Mouse (Mus musculus) hindbrain, embryonic 11.5 days (tissue): Measurements from ENCODE around the gene Gpld1. TPM values are rescaled to one million over a fixed set of nuclear protein-coding genes. Genes with fewer than 3 reads are reported as not detected.
A peak's percentile ranks its signal among the peaks of the same experiment; 100 is the strongest.

Source experiments
- ATAC-seq: fragments of 200-750 bp; cut with Nextera tagmentation; 2 replicates; pipeline ENCODE4 v1.8.0; 2017; ENCODE audit warnings: mild to moderate bottlenecking, moderate TSS enrichment, moderate library complexity; ENCODE audit not compliant: low FRiP score
- DNase-seq: peaks from one replicate; pipeline ENCODE4 v3.0.0-alpha.2; 2015; ENCODE audit warnings: low spot score
- H3K27ac ChIP-seq: fragments of 300-500 bp; sonication (generic); 2 replicates; pipeline ENCODE4 v1.5.1; 2014; ENCODE audit warnings: mild to moderate bottlenecking, low read depth, low read length
- H3K27me3 ChIP-seq: fragments of 300-500 bp; sonication (generic); 2 replicates; pipeline ENCODE4 v1.6.1; 2014; ENCODE audit warnings: mild to moderate bottlenecking, low read length, moderate library complexity, mixed read lengths; ENCODE audit not compliant: control insufficient read depth, insufficient read depth
- H3K36me3 ChIP-seq: fragments of 300-500 bp; sonication (generic); 2 replicates; pipeline ENCODE4 v1.6.1; 2014; ENCODE audit warnings: mild to moderate bottlenecking, low read length, moderate library complexity, mixed read lengths; ENCODE audit not compliant: control insufficient read depth, insufficient read depth
- H3K4me1 ChIP-seq: fragments of 300-500 bp; sonication (generic); replicated peaks from 2 replicates; pipeline ENCODE4 v1.6.1; 2014; ENCODE audit warnings: low read length, mixed read lengths; ENCODE audit not compliant: control insufficient read depth, insufficient read depth
- H3K4me2 ChIP-seq: fragments of 300-500 bp; sonication (generic); replicated peaks from 2 replicates; pipeline ENCODE4 v1.6.1; 2014; ENCODE audit warnings: mild to moderate bottlenecking, low read depth, low read length
- H3K4me3 ChIP-seq: fragments of 300-500 bp; sonication (generic); 2 replicates; pipeline ENCODE4 v1.5.1; 2014; ENCODE audit warnings: low read depth, low read length
- H3K9ac ChIP-seq: fragments of 300-500 bp; sonication (generic); 2 replicates; pipeline ENCODE4 v1.6.1; 2014; ENCODE audit warnings: low read depth, low read length
- H3K9me3 ChIP-seq: fragments of 300-500 bp; sonication (generic); 2 replicates; pipeline ENCODE4 v1.6.1; 2016; ENCODE audit warnings: low read length; ENCODE audit not compliant: control insufficient read depth
- WGBS: fragments of 180-500 bp; shearing (Covaris S2); extraction: QIAGEN DNeasy Blood & Tissue Kit; methylation state at CpG from one replicate; pipeline ENCODE4 v1.1.7; 2014; 5-methylcytosine and 5-hydroxymethylcytosine counted together
- polyA plus RNA-seq: library from polyadenylated mRNA; unstranded; fragments of >200 nt; fragmentation: Nextera tagmentation; extraction: Ambion mirVana; gene quantifications from 2 replicates; pipeline ENCODE4 v1.2.1, GENCODE M21; 2014

Gpld1 gene
- polyA plus RNA-seq, 1 experiment from 2014 or later = 0.25 TPM

DNA sequence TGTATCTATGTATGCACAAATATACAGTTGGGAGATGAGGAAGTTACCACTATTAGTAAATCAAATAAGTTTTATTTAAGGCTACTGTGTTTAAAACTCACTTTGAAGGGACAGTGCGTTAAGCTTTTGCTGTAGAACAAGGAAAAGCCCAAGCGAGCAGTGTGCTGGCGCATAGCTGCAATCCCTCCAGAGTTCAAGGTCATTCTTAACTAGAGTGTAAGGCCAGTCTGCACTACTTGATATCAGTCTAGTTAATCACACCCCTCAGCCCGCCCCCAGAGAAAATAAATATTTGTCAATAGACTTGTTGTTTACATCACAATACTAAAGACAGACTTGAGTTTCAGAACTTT lies 77.6 kb downstream of the Gpld1 start:
- Histone ChIP-seq H3K4me1 (no peaks in the 10 kb centered on the region), H3K36me3 (no peaks in the 10 kb centered on the region), H3K4me2 (peak overlapping the region; percentile 82), H3K27ac (peak overlapping the region; percentile 79; the same call in 1 of the 2 replicates), H3K27me3 (no peaks in the 10 kb centered on the region), H3K9me3 (no peaks in the 10 kb centered on the region), H3K9ac (peak overlapping the region; percentile 91), H3K4me3 (peak overlapping the region; percentile 93)
- DNase-seq (no peak), ATAC-seq (peak; percentile 51)
- WGBS = 60% methylated on average over 4 of the region's 4 CpGs

- Histone ChIP-seq H3K9ac (no peak overlapping the region), H3K9me3 (no peaks in the 10 kb centered on the region), H3K4me1 (no peaks in the 10 kb centered on the region), H3K27ac (no peak overlapping the region), H3K27me3 (no peaks in the 10 kb centered on the region), H3K36me3 (no peaks in the 10 kb centered on the region), H3K4me3 (no peak overlapping the region), H3K4me2 (no peak overlapping the region)
- ATAC-seq = no peak
- no peak for DNase-seq
- 75% methylated on average over 4 of the region's 4 CpGs for WGBS
Observed at GRCm38 (mm10) chr13:25022386-25022785, 79.4 kb downstream of the Gpld1 start.

DNA sequence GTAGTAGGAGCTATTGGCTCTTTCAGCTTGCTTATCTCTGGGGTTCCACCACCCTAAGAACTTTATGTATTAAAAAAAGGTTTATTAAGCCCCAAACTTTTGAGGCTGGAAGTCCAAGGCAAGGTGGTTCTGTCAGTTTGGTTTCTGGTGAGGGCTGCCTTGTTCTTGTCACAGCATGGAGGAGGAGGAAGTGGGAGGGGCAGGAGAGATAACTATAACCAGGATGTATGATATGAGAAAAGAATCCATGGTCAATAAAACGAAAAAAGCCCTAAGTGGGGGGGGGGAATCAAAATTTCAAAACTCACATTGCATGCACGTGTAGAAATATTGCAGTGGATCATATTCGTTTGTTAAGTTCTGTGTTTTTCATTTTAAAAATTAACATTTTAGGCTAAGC lies 80.2 kb downstream of the Gpld1 start:
- ATAC-seq = no peak
- H3K9ac ChIP-seq = no peak overlapping the region
- H3K4me2 ChIP-seq = no peak overlapping the region
- 78% methylated on average over 3 of the region's 3 CpGs for WGBS
- no peak for DNase-seq
- H3K27me3 ChIP-seq = no peaks in the 10 kb centered on the region
- no peaks in the 10 kb centered on the region for H3K4me1 ChIP-seq
- no peak overlapping the region for H3K27ac ChIP-seq
- H3K4me3 ChIP-seq = no peak overlapping the region
- no peaks in the 10 kb centered on the region for H3K9me3 ChIP-seq
- no peaks in the 10 kb centered on the region for H3K36me3 ChIP-seq

GRCm38 (mm10) chr13:25024655-25025054 lies 81.7 kb downstream of the Gpld1 start:
- Histone ChIP-seq H3K27ac (no peak overlapping the region), H3K27me3 (no peaks in the 10 kb centered on the region), H3K4me2 (no peak overlapping the region), H3K4me1 (no peaks in the 10 kb centered on the region), H3K9ac (no peak overlapping the region), H3K4me3 (no peak overlapping the region), H3K9me3 (no peaks in the 10 kb centered on the region), H3K36me3 (no peaks in the 10 kb centered on the region)
- ATAC-seq (no peak), DNase-seq (peak; percentile 60)
- 35% methylated on average over 2 of the region's 2 CpGs for WGBS

GRCm38 (mm10) chr13:25026409-25027113 lies 83.6 kb downstream of the Gpld1 start:
- no peaks in the 10 kb centered on the region for H3K9me3 ChIP-seq
- no peaks in the 10 kb centered on the region for H3K36me3 ChIP-seq
- ATAC-seq (no peak), DNase-seq (no peak)
- H3K4me1 ChIP-seq = no peaks in the 10 kb centered on the region
- H3K9ac ChIP-seq = no peak overlapping the region
- no peak overlapping the region for H3K27ac ChIP-seq
- no peak overlapping the region for H3K4me3 ChIP-seq
- H3K4me2 ChIP-seq = no peak overlapping the region
- 72% methylated on average over 6 of the region's 6 CpGs for WGBS
- H3K27me3 ChIP-seq = no peaks in the 10 kb centered on the region

GRCm38 (mm10) chr13:25027114-25027425 lies 84.1 kb downstream of the Gpld1 start:
- H3K9me3 ChIP-seq = no peaks in the 10 kb centered on the region
- no peak overlapping the region for H3K27ac ChIP-seq
- no peaks in the 10 kb centered on the region for H3K27me3 ChIP-seq
- 76% methylated on average over 3 of the region's 3 CpGs for WGBS
- no peaks in the 10 kb centered on the region for H3K36me3 ChIP-seq
- H3K4me1 ChIP-seq = no peaks in the 10 kb centered on the region
- DNase-seq = no peak
- no peak for ATAC-seq
- no peak overlapping the region for H3K4me2 ChIP-seq
- no peak overlapping the region for H3K4me3 ChIP-seq
- no peak overlapping the region for H3K9ac ChIP-seq

GRCm38 (mm10) chr13:25039488-25039887 lies 96.5 kb downstream of the Gpld1 start:
- WGBS = 62% methylated on average over 2 of the region's 2 CpGs
- H3K9me3 ChIP-seq = no peaks in the 10 kb centered on the region

More at GRCm38 (mm10) chr13:25039488-25039887, 96.5 kb downstream of the Gpld1 start:
- Histone ChIP-seq H3K9ac (no peak overlapping the region), H3K4me1 (no peaks in the 10 kb centered on the region), H3K36me3 (no peaks in the 10 kb centered on the region), H3K4me3 (no peak overlapping the region), H3K27me3 (no peaks in the 10 kb centered on the region), H3K27ac (no peak overlapping the region), H3K4me2 (no peak overlapping the region)
- no peak for ATAC-seq
- no peak for DNase-seq

Other genes starting within 250 kb of the Gpld1 start
- gene Armh2, start 201.9 kb upstream of the Gpld1 start, polyA plus RNA-seq = not detected in 2 replicates
- 126 and 128 TPM in 2 replicates for gene Gmnn, start 181.2 kb upstream of the Gpld1 start, polyA plus RNA-seq
- 23.4 and 39.7 TPM in 2 replicates for gene BC005537, start 141.5 kb upstream of the Gpld1 start, polyA plus RNA-seq
- gene Acot13, start 111.6 kb upstream of the Gpld1 start, polyA plus RNA-seq = 51.3 and 58.6 TPM in 2 replicates
- 78.9 and 79.4 TPM in 2 replicates for gene Tdp2, start 111.5 kb upstream of the Gpld1 start, polyA plus RNA-seq
- gene D130043K22Rik, start 98.0 kb upstream of the Gpld1 start, polyA plus RNA-seq = 0.94 and 1.4 TPM in 2 replicates
- gene Aldh5a1, start 5.5 kb upstream of the Gpld1 start, polyA plus RNA-seq = 6.0 and 7.6 TPM in 2 replicates
- gene Mrs2, start 77.2 kb downstream of the Gpld1 start, polyA plus RNA-seq = 24.4 and 30.8 TPM in 2 replicates
- 3.2 and 3.8 TPM in 2 replicates for gene Dcdc2a, start 112.9 kb downstream of the Gpld1 start, polyA plus RNA-seq